Mouse (Mus musculus) B cell, adult 2 months (primary cell): ENCODE data around the gene Psmd12.
A peak's percentile ranks its signal among the peaks of the same experiment; 100 is the strongest.

ENCODE experiments used
- DNase-seq, 2 experiments: peaks; one replicate each; pipeline ENCODE4 v3.0.0; 2022

Psmd12 gene

GRCm38 (mm10) chr11:107479053-107479861 lies at the start of gene Psmd12:
Gene Psmd12 (plus strand): TSS chr11:107479484.
- DNase-seq = peak; percentile 99

GRCm38 (mm10) chr11:107431197-107431965 lies 47.9 kb upstream of the Psmd12 start:
- DNase-seq = no peak

GRCm38 (mm10) chr11:107435776-107436449 lies 43.4 kb upstream of the Psmd12 start:
- no peak for DNase-seq

GRCm38 (mm10) chr11:107437723-107438122 lies 41.6 kb upstream of the Psmd12 start:
- no peak for DNase-seq

GRCm38 (mm10) chr11:107438140-107438539 lies 41.1 kb upstream of the Psmd12 start:
- DNase-seq = no peak

GRCm38 (mm10) chr11:107441050-107441449 lies 38.2 kb upstream of the Psmd12 start:
- DNase-seq = peak; percentile 23 to 41

- DNase-seq = peak; percentile 39 to 41
Measured at GRCm38 (mm10) chr11:107443121-107444095, 35.9 kb upstream of the Psmd12 start.

GRCm38 (mm10) chr11:107445683-107446082 lies 33.6 kb upstream of the Psmd12 start:
- no peak for DNase-seq

- no peak for DNase-seq
Measured at GRCm38 (mm10) chr11:107446650-107447049, 32.6 kb upstream of the Psmd12 start.

GRCm38 (mm10) chr11:107447349-107447748 lies 31.9 kb upstream of the Psmd12 start:
- peak in 1 of 2 experiments; percentile 34 for DNase-seq

GRCm38 (mm10) chr11:107447915-107448314 lies 31.4 kb upstream of the Psmd12 start:
- DNase-seq = no peak

- no peak for DNase-seq
Measured at GRCm38 (mm10) chr11:107449169-107449910, 29.9 kb upstream of the Psmd12 start.

GRCm38 (mm10) chr11:107450097-107450496 lies 29.2 kb upstream of the Psmd12 start:
- no peak for DNase-seq

GRCm38 (mm10) chr11:107451106-107451505 lies 28.2 kb upstream of the Psmd12 start:
- DNase-seq = peak; percentile 60 to 67

GRCm38 (mm10) chr11:107452053-107452452 lies 27.2 kb upstream of the Psmd12 start:
- DNase-seq = no peak

- DNase-seq = no peak
Measured at GRCm38 (mm10) chr11:107454546-107455462, 24.5 kb upstream of the Psmd12 start.

- no peak for DNase-seq
Measured at GRCm38 (mm10) chr11:107457282-107457681, 22.0 kb upstream of the Psmd12 start.

GRCm38 (mm10) chr11:107458286-107458685 lies 21.0 kb upstream of the Psmd12 start:
- DNase-seq = no peak

- DNase-seq = no peak
Measured at GRCm38 (mm10) chr11:107458986-107459385, 20.3 kb upstream of the Psmd12 start.

GRCm38 (mm10) chr11:107459828-107460227 lies 19.5 kb upstream of the Psmd12 start:
- no peak for DNase-seq
